Mouse (Mus musculus): ENCODE data around the gene Rbks. TPM values are rescaled to one million over a fixed set of nuclear protein-coding genes. Genes with fewer than 3 reads are reported as not detected.

The Rbks gene
- polyA plus RNA-seq, 1 experiment from 2014 or later, result 4.5 TPM

DNA sequence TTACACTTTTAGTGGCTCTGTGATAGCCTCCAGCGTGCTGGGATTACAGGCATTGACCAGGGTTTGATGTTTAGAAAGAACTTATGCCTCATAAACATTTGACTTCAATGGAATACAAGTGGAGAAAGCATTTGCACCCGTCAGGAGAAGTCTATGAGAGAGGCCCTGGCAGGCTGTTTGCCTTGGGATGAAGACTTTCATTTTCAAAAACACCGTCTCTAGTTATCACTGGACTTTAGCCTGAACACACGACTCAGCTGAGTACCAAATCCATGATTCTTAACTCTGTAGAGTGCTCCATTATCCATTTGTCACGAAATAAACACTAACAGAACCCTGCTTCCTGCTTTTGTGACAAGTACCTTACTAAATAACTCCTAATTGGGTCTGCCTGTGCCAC lies 27.4 kb downstream of the Rbks start:
- no peak for ATAC-seq (replicated peaks; ENCODE audit: low FRiP score)
- Histone ChIP-seq H3K4me2 (no peak overlapping the region), H3K27me3 (no peaks in the 10 kb centered on the region), H3K4me3 (replicated peaks) (no peak overlapping the region), H3K27ac (no peak overlapping the region), H3K9ac (no peak overlapping the region), H3K4me1 (peaks cover 10% of the 10 kb centered on the region; the same call in 1 of the 2 replicates), H3K9me3 (replicated peaks) (no peaks in the 10 kb centered on the region), H3K36me3 (no peaks in the 10 kb centered on the region)
- 67% methylated on average over 5 of the region's 5 CpGs for WGBS

- Histone ChIP-seq H3K36me3 (no peaks in the 10 kb centered on the region), H3K9ac (no peak overlapping the region), H3K27ac (no peak overlapping the region), H3K27me3 (no peaks in the 10 kb centered on the region), H3K4me2 (no peak overlapping the region), H3K4me1 (peaks cover 10% of the 10 kb centered on the region; the same call in 1 of the 2 replicates), H3K4me3 (replicated peaks) (no peak overlapping the region), H3K9me3 (replicated peaks) (no peaks in the 10 kb centered on the region)
- WGBS, result 53% methylated on average over 13 of the region's 13 CpGs
- peak; percentile 52; the same call in 1 of the 2 replicates for ATAC-seq (replicated peaks; ENCODE audit: low FRiP score)
Measured at GRCm38 (mm10) chr5:31668325-31668968, 29.0 kb downstream of the Rbks start.

- Histone ChIP-seq H3K9me3 (replicated peaks) (no peaks in the 10 kb centered on the region), H3K4me2 (no peak overlapping the region), H3K27me3 (no peaks in the 10 kb centered on the region), H3K4me1 (peaks cover 10% of the 10 kb centered on the region; the same call in 1 of the 2 replicates), H3K4me3 (replicated peaks) (no peak overlapping the region), H3K9ac (no peak overlapping the region), H3K27ac (no peak overlapping the region), H3K36me3 (no peaks in the 10 kb centered on the region)
- no peak for ATAC-seq (replicated peaks; ENCODE audit: low FRiP score)
- WGBS, result 22% methylated on average over 1 of the region's 1 CpGs
Measured at GRCm38 (mm10) chr5:31666176-31666575, 31.3 kb downstream of the Rbks start.

DNA sequence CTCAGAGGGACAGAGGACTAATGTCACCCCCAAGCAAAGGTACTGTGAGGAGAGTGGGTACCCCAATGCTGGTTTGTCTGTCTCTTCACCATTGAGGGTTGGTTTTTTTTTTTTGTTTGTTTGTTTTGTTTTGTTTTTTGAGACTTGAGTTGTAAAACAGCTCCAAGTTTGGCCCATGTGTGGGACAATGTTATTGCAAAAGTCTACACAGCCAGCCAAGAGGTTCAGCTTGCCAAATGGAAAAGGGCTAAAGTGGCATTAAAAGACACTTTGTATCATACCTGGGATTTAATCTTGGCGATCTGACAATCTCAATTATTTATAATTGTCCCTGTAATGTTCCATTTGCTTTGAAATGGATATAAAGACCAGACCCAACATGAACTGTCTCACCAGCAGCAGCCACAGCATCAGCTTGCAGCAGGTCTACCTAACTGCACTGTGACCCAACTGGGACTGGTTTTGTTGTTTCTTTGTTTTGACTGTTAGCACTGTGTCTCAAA lies 41.7 kb downstream of the Rbks start:
- WGBS, result 88% methylated on average over 1 of the region's 1 CpGs

DNA sequence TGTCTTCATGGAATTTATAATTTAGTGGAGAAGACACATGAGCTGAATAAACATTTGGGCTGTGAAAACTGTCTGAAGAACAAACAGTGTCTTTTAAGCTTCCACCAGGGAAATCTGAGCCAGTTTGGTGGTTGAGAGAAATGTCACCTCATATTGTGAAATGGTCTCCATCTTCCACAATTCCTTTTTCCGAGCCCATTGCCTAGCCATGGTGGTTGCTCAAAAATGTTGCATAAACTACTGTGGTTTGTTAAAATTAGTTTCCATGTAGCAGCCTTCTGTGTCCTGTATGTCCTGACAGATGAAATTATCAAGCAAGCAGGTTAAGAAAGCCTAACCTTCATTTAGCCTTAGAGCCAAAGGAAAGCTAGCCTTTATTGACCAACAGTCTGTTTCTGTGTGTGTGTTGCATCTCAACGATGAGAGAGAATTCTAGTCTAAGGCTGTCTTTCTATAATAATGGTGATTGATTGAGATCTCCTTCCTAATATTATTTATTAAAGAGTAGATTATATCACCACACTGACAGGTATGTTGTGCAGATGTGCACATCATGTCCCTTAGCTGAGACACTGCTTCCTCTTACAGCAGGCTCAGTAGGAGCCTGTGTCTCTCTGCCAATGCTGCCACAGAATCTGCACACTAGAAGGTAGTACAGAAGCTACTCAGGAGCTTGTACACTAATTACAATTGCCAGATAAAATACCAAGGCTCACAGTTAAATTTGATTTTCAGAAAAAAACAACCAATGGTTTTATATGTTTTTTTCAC lies 46.7 kb downstream of the Rbks start:
- no peaks in the 10 kb centered on the region for H3K4me1 ChIP-seq
- H3K4me2 ChIP-seq, result no peak overlapping the region
- no peaks in the 10 kb centered on the region for H3K27me3 ChIP-seq
- no peaks in the 10 kb centered on the region for H3K9me3 ChIP-seq (replicated peaks)
- 93% methylated on average over 2 of the region's 2 CpGs for WGBS
- H3K9ac ChIP-seq, result no peak overlapping the region
- H3K4me3 ChIP-seq (replicated peaks), result no peak overlapping the region
- no peaks in the 10 kb centered on the region for H3K36me3 ChIP-seq
- no peak overlapping the region for H3K27ac ChIP-seq
- no peak for ATAC-seq (replicated peaks; ENCODE audit: low FRiP score)

More for the DNA sequence above, 41.7 kb downstream of the Rbks start:
- no peak for ATAC-seq (replicated peaks; ENCODE audit: low FRiP score)
- Histone ChIP-seq H3K4me3 (replicated peaks) (no peak overlapping the region), H3K9me3 (replicated peaks) (no peaks in the 10 kb centered on the region), H3K27ac (no peak overlapping the region), H3K4me2 (no peak overlapping the region), H3K27me3 (no peaks in the 10 kb centered on the region), H3K9ac (no peak overlapping the region), H3K4me1 (no peaks in the 10 kb centered on the region), H3K36me3 (0 out of 2 replicates have a peak, but pooled peaks cover 4% of the 10 kb centered on the region)

GRCm38 (mm10) chr5:31647327-31647726 lies 50.1 kb downstream of the Rbks start:
- Histone ChIP-seq H3K9me3 (replicated peaks) (no peaks in the 10 kb centered on the region), H3K4me1 (0 out of 2 replicates have a peak, but pooled peaks cover under 1% of the 10 kb centered on the region), H3K4me2 (no peak overlapping the region), H3K9ac (no peak overlapping the region), H3K27me3 (no peaks in the 10 kb centered on the region), H3K4me3 (replicated peaks) (no peak overlapping the region), H3K36me3 (no peaks in the 10 kb centered on the region), H3K27ac (no peak overlapping the region)
- ATAC-seq (replicated peaks; ENCODE audit: low FRiP score), result no peak
- 86% methylated on average over 2 of the region's 2 CpGs for WGBS

DNA sequence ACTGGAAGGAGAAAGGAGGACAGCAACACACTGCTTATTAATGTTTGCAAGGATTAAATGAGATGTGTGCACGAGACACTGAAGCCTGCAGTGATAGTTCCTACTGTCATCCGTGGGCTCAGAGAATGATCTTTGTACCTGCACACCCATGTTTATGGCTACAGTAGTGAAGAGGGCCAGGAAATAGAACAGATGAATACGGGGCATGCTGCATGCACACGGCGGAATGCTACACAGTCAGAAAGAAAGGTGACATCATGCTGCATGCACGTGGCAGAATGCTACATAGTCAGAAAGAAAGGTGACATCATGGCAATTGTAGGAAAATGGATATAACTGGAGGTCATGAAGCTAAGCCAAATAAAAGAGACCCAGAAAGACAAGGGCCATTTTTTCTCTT lies 50.9 kb downstream of the Rbks start:
- no peak for ATAC-seq (replicated peaks; ENCODE audit: low FRiP score)
- no peaks in the 10 kb centered on the region for H3K27me3 ChIP-seq

GRCm38 (mm10) chr5:31645798-31646197 lies 51.6 kb downstream of the Rbks start:
- WGBS, result 79% methylated on average over 6 of the region's 6 CpGs
- Histone ChIP-seq H3K9me3 (replicated peaks) (no peaks in the 10 kb centered on the region), H3K36me3 (peaks cover 3% of the 10 kb centered on the region; the same call in 1 of the 2 replicates), H3K27ac (no peak overlapping the region), H3K4me1 (0 out of 2 replicates have a peak, but pooled peaks cover 3% of the 10 kb centered on the region), H3K4me3 (replicated peaks) (no peak overlapping the region), H3K27me3 (no peaks in the 10 kb centered on the region), H3K9ac (no peak overlapping the region), H3K4me2 (no peak overlapping the region)
- no peak for ATAC-seq (replicated peaks; ENCODE audit: low FRiP score)

More for the DNA sequence above, 50.9 kb downstream of the Rbks start:
- WGBS, result 85% methylated on average over 6 of the region's 6 CpGs
- Histone ChIP-seq H3K9me3 (replicated peaks) (no peaks in the 10 kb centered on the region), H3K4me2 (no peak overlapping the region), H3K4me3 (replicated peaks) (no peak overlapping the region), H3K9ac (no peak overlapping the region), H3K4me1 (0 out of 2 replicates have a peak, but pooled peaks cover 3% of the 10 kb centered on the region), H3K36me3 (no peaks in the 10 kb centered on the region), H3K27ac (no peak overlapping the region)

GRCm38 (mm10) chr5:31644847-31645246 lies 52.6 kb downstream of the Rbks start:
- H3K27ac ChIP-seq, result no peak overlapping the region
- 0 out of 2 replicates have a peak, but pooled peaks cover 3% of the 10 kb centered on the region for H3K4me1 ChIP-seq
- no peaks in the 10 kb centered on the region for H3K27me3 ChIP-seq
- no peak for ATAC-seq (replicated peaks; ENCODE audit: low FRiP score)
- 94% methylated on average over 6 of the region's 6 CpGs for WGBS
- H3K36me3 ChIP-seq, result peaks cover 3% of the 10 kb centered on the region; the same call in 1 of the 2 replicates
- no peak overlapping the region for H3K4me3 ChIP-seq (replicated peaks)
- H3K4me2 ChIP-seq, result no peak overlapping the region
- H3K9ac ChIP-seq, result no peak overlapping the region
- H3K9me3 ChIP-seq (replicated peaks), result no peaks in the 10 kb centered on the region

- Histone ChIP-seq H3K27me3 (no peaks in the 10 kb centered on the region), H3K9me3 (replicated peaks) (no peaks in the 10 kb centered on the region), H3K4me1 (0 out of 2 replicates have a peak, but pooled peaks cover 3% of the 10 kb centered on the region), H3K9ac (no peak overlapping the region), H3K27ac (no peak overlapping the region), H3K4me3 (replicated peaks) (no peak overlapping the region), H3K36me3 (peaks cover 3% of the 10 kb centered on the region; the same call in 1 of the 2 replicates), H3K4me2 (no peak overlapping the region)
- 85% methylated on average over 4 of the region's 4 CpGs for WGBS
- no peak for ATAC-seq (replicated peaks; ENCODE audit: low FRiP score)
Measured at GRCm38 (mm10) chr5:31644272-31644671, 53.2 kb downstream of the Rbks start.

- Histone ChIP-seq H3K4me1 (0 out of 2 replicates have a peak, but pooled peaks cover 3% of the 10 kb centered on the region), H3K4me3 (replicated peaks) (no peak overlapping the region), H3K9ac (no peak overlapping the region), H3K36me3 (peaks cover 3% of the 10 kb centered on the region; the same call in 1 of the 2 replicates), H3K4me2 (no peak overlapping the region), H3K9me3 (replicated peaks) (no peaks in the 10 kb centered on the region), H3K27ac (no peak overlapping the region), H3K27me3 (no peaks in the 10 kb centered on the region)
- no peak for ATAC-seq (replicated peaks; ENCODE audit: low FRiP score)
- 92% methylated on average over 3 of the region's 3 CpGs for WGBS
Measured at GRCm38 (mm10) chr5:31642300-31642699, 55.1 kb downstream of the Rbks start.

DNA sequence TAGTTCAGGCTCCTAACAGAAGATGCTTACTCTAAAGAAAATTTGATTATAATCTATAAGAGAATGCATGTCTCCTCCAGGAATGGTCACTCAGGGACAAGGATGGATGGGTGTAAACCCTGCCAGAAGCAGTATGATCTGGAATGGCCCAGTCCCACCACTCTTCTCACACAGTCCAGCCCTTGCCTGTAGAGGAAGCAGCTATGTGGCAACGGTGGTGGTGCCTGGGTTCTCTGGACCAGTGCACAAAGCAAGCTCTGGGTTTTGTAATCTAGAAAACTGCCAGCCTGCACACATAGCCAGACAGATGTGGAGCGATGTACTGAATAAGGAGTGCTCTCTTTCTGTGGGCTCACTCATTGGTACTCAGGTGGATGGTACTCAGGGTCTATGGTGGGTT lies 56.9 kb downstream of the Rbks start:
- Histone ChIP-seq H3K9ac (no peak overlapping the region), H3K4me2 (no peak overlapping the region), H3K4me1 (peaks cover 16% of the 10 kb centered on the region; the same call in 1 of the 2 replicates), H3K27me3 (no peaks in the 10 kb centered on the region), H3K36me3 (peaks cover 3% of the 10 kb centered on the region; the same call in 1 of the 2 replicates), H3K4me3 (replicated peaks) (no peak overlapping the region), H3K9me3 (replicated peaks) (no peaks in the 10 kb centered on the region), H3K27ac (no peak overlapping the region)
- WGBS, result 93% methylated on average over 2 of the region's 2 CpGs
- no peak for ATAC-seq (replicated peaks; ENCODE audit: low FRiP score)

Measured in kidney, embryonic 15.5 days (tissue).